Mouse (Mus musculus): ENCODE data around the gene Smim14.
"Not testable (repeated sequence)": the region's sequence is repeated elsewhere in the genome, so short reads cannot be mapped to it uniquely, and the experiment has no call there.

Smim14 gene

DNA sequence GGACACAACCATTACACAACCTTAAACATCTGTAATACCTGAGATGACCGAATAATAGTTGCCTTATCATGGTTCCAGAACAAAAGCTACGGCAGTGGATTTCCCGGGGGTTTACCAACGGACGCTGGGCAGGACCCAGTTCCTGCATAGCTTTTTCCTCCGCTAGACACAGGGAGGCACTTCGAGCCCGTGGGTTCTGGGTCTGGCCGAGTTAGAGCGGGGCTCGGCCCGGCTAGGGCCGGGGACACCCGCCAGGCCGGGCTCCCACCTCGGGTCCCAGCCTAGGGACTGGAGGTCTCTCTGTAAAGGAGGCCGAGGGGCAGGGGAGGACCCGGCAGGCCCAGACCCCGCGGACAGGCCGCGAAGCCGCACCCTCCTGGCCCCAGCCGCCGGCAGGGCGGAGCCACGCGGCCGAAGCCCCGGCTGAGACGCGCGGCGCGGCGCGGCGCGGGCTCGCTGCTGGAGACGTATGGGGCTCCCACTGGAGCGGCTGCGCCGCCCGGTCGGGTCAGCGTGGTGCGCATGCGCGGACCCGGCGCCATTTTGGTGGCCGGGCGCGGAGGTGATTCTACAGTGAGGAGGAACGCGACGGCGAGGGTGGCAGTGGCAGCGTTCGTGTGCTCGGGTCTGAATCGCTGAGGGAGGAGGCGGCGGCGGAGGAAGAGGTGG, at the start of gene Smim14, which contains the start of gene Ube2k:
Smim14 (minus strand) TSS at position 434 of the 669 bp plus-strand sequence.
Ube2k (plus strand) TSS at position 483 of the 669 bp plus-strand sequence.
- peak; percentile 66 for DNase-seq (ENCODE audit: extremely low spot score, low read depth, low spot score)

DNA sequence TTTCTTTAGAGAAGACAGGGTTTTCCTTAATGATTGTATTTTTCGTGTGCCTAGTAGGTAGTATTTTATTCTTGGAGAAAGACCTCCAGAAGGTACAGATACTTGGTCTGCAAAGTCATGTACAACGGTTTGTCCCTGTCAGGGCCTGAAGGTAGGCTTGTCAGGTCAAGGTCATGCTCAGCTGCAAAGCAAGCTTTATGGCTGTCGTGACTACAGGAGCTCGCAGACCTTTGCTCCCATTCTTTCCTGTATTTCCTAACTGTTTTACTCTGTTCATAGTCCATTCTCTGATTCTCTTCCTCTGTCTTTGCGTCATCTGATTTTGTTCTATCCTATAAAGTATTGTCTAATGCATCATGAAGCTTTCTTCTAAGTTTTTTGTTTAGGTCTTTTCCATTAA, 49.3 kb upstream of the Smim14 start:
- no peak for DNase-seq (ENCODE audit: extremely low spot score, low read depth, low spot score)

DNA sequence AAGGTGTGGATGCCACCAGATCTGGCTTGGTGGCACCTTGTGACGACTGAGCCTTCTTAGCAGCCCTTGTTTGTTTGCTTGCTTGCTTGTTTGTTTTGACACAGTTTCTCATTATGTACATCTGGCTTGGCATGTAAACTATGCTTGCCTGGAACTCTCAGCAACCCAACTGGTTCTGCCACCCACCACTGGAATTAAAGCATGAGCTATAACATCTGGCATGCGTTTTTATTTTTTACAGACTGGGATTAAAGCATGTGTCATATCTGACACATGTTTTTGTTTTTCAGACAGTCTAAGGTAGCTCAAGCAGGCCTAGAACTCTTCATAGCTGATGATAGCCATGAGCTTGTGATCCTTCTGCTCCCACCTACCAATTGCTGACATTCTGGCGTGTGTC, 41.6 kb upstream of the Smim14 start:
- DNase-seq (ENCODE audit: extremely low spot score, low read depth, low spot score), result no peak

GRCm38 (mm10) chr5:65575896-65576295, 38.9 kb upstream of the Smim14 start:
- no peak for DNase-seq (ENCODE audit: extremely low spot score, low read depth, low spot score)

DNA sequence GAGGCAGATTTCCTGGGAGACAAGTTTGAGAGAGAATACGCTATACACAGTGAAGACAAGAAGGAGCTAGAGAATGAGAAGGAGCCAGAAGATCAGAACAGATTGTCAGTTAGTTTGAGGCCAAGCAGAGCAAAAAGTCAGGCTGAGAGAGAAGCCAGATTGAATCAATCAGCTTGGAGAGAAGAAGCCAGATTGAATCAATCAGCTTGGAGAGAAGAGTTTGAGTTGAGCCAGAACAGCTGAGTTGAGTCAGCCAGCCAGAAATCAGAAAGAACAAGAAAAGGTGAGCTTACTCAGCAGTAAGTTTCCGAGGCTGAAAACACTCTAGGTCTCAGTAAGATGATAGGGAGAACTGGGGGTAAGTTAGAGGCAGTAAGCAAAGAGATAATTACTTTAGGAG, 37.9 kb upstream of the Smim14 start:
- no peak for DNase-seq (ENCODE audit: extremely low spot score, low read depth, low spot score)

DNA sequence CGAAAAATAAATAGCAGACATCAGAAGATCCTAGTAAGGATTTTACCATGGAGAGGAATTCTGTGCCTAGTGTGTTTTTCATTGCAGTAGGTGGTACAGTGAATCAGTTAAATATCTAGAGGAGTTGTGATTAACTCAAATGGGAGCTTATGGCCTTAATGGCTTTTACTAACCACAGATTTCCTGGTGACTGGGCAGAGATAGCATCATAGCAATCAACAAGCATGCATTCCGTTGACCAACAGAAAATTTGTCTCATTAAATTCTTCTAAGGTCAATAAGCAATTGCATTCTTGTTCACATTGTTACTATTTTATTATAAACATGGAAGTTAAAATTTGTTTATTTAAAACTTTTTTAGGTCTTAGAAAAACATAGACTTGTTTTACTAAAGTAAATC, 28.5 kb upstream of the Smim14 start:
- no peak for DNase-seq (ENCODE audit: extremely low spot score, low read depth, low spot score)

GRCm38 (mm10) chr5:65561125-65561893, 24.3 kb upstream of the Smim14 start:
- DNase-seq (ENCODE audit: extremely low spot score, low read depth, low spot score), result no peak

GRCm38 (mm10) chr5:65557109-65557508, 20.1 kb upstream of the Smim14 start:
- DNase-seq (ENCODE audit: extremely low spot score, low read depth, low spot score), result no peak

- DNase-seq (ENCODE audit: extremely low spot score, low read depth, low spot score), result no peak
These were observed 12.7 kb upstream of the Smim14 start for GRCm38 (mm10) chr5:65549677-65550076.

DNA sequence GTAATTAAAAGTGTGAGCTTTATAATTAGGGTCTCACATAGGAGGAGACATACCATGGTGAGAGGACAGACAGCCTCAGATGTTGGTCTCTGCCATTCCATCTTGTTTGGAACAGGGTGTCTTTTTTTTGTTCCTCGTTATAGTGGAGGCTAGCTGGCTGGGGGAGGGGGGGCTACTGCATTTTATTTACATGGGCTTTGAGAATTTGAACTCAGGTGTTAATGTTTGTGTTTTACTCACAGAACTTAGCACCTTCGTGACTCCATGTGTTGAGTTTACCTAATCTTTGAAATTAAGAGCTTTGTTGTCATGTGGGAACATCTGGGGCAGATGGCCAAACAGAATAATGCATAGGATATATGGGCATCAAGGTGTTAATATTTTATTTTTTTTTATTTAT, 7.6 kb upstream of the Smim14 start:
- no peak for DNase-seq (ENCODE audit: extremely low spot score, low read depth, low spot score)

DNA sequence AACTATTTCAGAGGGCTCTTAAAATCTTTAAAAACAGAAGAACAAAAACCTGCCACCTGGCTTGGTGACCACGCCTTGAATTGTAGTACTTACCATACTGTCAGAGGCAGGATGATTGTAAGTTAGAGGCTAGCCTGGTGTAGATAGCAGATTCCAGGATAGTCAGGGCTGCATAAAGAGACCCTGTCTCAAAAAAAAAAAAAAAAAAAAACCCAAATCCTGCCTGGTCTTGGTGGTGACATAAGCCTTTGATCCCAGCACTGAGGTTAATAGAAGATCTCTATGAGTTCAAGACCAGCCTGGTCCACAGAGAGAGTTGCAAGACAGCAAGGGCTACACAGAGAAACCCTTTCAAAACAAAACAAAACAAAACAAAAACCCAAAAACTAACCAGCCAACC, 6.5 kb upstream of the Smim14 start:
- no peak for DNase-seq (ENCODE audit: extremely low spot score, low read depth, low spot score)

DNA sequence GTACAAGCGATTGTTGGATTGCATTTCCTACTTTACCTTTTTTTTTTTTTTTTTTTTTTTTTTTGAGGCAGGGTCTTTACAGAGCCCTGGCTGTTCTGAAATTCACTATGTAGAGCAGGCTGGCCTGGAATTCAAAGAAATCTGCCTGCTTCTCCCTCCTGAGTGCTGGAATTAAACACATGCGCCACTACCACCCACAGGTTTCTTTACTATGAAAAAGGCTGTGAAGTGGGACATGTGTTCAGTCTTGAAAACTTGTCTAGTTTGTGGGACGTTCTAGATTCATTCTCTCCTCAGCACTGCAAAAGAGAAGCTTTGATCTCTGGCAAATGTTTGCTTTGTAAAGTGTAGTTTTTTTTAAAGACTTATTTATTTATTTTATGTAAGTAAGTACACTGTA, 4.9 kb upstream of the Smim14 start:
- no peak for DNase-seq (ENCODE audit: extremely low spot score, low read depth, low spot score)

GRCm38 (mm10) chr5:65539786-65540185, 2.8 kb upstream of the Smim14 start:
- DNase-seq (ENCODE audit: extremely low spot score, low read depth, low spot score), result no peak

GRCm38 (mm10) chr5:65538829-65539228, 1.8 kb upstream of the Smim14 start:
- no peak for DNase-seq (ENCODE audit: extremely low spot score, low read depth, low spot score)

DNA sequence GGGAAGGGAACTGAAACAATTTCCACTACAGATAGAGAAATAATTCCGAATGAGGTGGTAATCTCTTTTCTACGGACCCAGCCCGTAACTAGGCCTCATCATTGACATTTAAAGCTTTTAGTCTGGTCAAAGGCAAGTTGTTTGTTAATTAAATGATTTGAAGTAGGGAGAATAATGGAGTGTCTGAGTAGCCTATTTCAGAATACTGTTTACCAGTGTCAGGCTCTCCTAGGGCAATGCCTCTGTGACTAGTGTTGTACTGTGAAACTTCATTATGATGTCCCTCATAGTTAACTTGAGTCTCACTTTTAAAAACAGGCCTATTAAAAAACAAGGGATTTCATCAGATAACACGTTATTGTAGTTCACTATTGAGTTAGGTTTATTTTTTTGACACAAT, 1.1 kb upstream of the Smim14 start:
- DNase-seq (ENCODE audit: extremely low spot score, low read depth, low spot score), result peak; percentile 24

- DNase-seq (ENCODE audit: extremely low spot score, low read depth, low spot score), result no peak
These were observed 562 bp upstream of the Smim14 start for GRCm38 (mm10) chr5:65537420-65538071.

DNA sequence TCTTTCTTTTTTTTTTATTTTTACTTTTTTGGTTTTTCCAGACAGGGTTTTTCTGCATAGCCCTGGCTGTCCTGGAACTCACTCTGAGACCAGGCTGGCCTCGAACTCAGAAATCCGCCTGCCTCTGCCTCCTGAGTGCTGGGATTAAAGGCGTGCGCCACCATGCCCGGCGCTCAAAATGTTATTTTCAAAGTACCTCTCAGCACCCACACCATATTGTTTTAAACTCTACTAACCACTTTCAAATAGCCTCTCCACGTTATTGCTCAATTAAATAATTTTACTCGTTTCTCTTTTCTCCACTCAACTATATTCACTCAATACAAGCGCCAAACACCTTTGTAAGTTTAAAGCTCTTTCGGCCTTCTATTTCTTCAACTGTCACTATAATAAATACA, 917 bp downstream of the Smim14 start:
- not testable (repeated sequence) for DNase-seq (ENCODE audit: extremely low spot score, low read depth, low spot score)

GRCm38 (mm10) chr5:65535457-65536067, 1.4 kb downstream of the Smim14 start:
- no peak for DNase-seq (ENCODE audit: extremely low spot score, low read depth, low spot score)

- DNase-seq (ENCODE audit: extremely low spot score, low read depth, low spot score), result no peak
These were observed 2.5 kb downstream of the Smim14 start for GRCm38 (mm10) chr5:65534496-65534895.

DNA sequence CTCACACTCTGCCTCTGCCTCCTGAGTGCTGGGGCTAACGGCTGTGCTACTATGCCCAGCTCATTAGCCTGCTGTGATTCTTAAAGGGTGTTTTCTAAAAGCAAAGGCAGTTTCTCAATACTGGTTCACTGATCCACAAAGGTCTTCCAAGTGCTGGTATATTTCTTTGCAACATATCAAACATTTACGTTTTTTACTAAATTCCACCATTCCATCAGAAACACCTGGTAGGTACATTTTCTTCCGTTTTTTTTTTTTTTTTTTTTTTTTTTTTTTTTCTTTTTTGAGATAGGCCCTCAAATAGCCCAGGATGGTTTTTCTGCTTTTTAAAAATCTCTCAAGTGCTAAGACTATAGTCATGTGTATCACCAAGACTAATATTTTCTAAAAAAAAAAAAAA, 5.7 kb downstream of the Smim14 start:
- no peak for DNase-seq (ENCODE audit: extremely low spot score, low read depth, low spot score)

GRCm38 (mm10) chr5:65525674-65526443, 11.1 kb downstream of the Smim14 start:
- no peak for DNase-seq (ENCODE audit: extremely low spot score, low read depth, low spot score)
